Mouse (Mus musculus): ENCODE data around the gene Tlr12. TPM values are rescaled to one million over a fixed set of nuclear protein-coding genes. Genes with fewer than 3 reads are reported as not detected.

Gene Tlr12
- total RNA-seq, 2 experiments from 2014 or later, result not detected

Other genes starting within 250 kb of the Tlr12 start
- 1 to 10 TPM; 1.7 to 3.2 TPM for gene Zscan20, start 8.5 kb downstream of the Tlr12 start, total RNA-seq (2021)
- 10 to 100 TPM; 27.1 to 27.9 TPM for gene Phc2, start 36.1 kb upstream of the Tlr12 start, total RNA-seq (2021)
- gene A3galt2, start 136.7 kb upstream of the Tlr12 start, total RNA-seq (2021), result under 1 TPM; 0.06 to 0.18 TPM
- gene Zfp362, start 187.4 kb upstream of the Tlr12 start, total RNA-seq (2021), result 10 to 100 TPM; 11.9 to 12.0 TPM

Measured in gastrocnemius, postnatal 14 days (tissue).